Mouse (Mus musculus) olfactory bulb, adult 2 months (tissue): ENCODE results near the gene Mthfd1l. TPM values are rescaled to one million over a fixed set of nuclear protein-coding genes. Genes with fewer than 3 reads are reported as not detected.
"Not testable (repeated sequence)": the region's sequence is repeated elsewhere in the genome, so short reads cannot be mapped to it uniquely, and the experiment has no call there.

Experiments
- H3K27ac ChIP-seq: fragments of 200-500 bp; 2 replicates; pipeline ENCODE4 v1.5.1; 2012; ENCODE audit warnings: low read depth, low read length; ENCODE audit not compliant: insufficient read depth
- H3K4me1 ChIP-seq: fragments of 200-500 bp; 2 replicates; pipeline ENCODE4 v1.6.1; 2012; ENCODE audit warnings: low read length; ENCODE audit not compliant: control insufficient read depth, insufficient read depth
- H3K4me3 ChIP-seq: fragments of 200-500 bp; 2 replicates; pipeline ENCODE4 v1.5.1; 2012; ENCODE audit warnings: mild to moderate bottlenecking, low read depth, low read length, moderate library complexity; ENCODE audit not compliant: insufficient read depth
- CTCF ChIP-seq: fragments of 200-500 bp; IDR thresholded peaks from 2 replicates; pipeline ENCODE4 v1.5.1; 2012; ENCODE audit warnings: low read depth, mild to moderate bottlenecking, low read length, moderate library complexity; ENCODE audit not compliant: insufficient read depth
- POLR2A ChIP-seq: fragments of 200-500 bp; IDR thresholded peaks from 2 replicates; pipeline ENCODE4 v1.6.1; 2012; ENCODE audit warnings: mild to moderate bottlenecking, low read depth, low read length, moderate library complexity; ENCODE audit not compliant: insufficient read depth
- WGBS: fragments of 180-500 bp; shearing (Covaris S2); methylation state at CpG from one replicate; pipeline ENCODE4 v1.1.7; 2018; 5-methylcytosine and 5-hydroxymethylcytosine counted together
- polyA plus RNA-seq: library from polyadenylated mRNA; stranded (reverse); fragments of >200 nt; gene quantifications from 2 replicates; pipeline ENCODE4 v1.2.4, GENCODE M21; 2012; ENCODE audit warnings: low replicate concordance; ENCODE audit not compliant: missing spikeins, insufficient read depth, insufficient read length

Mthfd1l gene
- polyA plus RNA-seq, 1 experiment = not detected

DNA sequence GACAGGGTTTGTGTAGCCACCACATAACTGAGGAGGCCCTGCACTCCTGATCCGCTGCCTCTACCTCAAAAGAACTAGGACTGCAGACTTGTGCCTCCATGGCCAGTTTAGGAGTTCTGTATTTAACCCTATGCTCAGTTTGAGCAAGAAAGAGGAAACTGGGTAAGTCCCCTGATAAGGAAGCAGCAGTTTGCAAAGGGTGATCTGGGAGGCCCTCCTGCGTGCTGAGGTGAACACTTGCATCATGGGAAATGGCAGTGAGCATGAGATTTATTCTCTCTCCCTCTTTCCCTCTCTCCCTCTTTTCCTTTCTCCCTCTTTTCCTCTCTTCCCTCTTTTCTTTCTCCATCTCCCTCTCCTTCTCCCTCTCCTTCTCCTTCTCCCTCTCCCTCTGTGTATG lies 209.5 kb downstream of the Mthfd1l start:
- no peaks in the 10 kb centered on the region for H3K4me1 ChIP-seq
- no peak overlapping the region for H3K27ac ChIP-seq
- H3K4me3 ChIP-seq = no peak overlapping the region
- 96% methylated on average over 2 of the region's 2 CpGs for WGBS
- TF ChIP-seq POLR2A (no peak), CTCF (no peak)

DNA sequence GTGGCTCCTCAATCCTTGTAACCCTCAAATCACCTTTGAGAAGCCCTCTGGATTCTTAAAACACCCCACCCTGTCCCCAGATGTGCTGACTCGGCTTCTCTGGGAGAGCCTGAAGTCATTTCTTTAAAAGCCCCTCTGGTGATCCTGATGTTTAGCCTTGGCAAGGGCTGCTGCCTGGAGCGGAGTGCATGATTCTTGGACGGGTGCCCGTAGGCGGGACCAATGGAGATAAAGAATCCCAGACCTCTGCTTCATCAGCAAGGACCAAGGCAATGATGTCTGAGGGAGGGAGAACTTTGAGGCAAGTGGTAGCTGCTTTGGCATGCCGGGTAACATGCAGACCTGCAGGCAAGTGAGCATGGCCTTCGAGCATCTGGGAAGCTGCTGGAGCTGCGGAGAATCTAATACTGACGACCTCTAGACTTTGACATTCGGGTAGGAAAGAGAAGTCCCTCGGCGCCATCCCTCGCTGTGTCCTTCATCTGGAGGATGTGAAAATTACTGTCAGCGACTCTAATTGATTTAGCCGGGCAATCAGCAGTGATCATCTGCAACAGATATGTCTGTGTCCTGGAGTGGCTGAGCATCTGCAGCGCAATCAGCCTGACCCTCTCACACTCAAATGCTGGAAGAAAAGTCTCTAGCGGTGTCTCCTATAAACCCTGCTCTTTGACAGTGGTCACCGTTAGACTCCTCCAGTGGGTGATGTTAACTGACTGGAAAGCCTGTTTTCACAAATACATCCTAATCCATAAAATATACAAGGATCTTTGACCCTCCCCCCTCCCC lies 215.9 kb downstream of the Mthfd1l start:
- WGBS = 72% methylated on average over 18 of the region's 18 CpGs
- TF ChIP-seq CTCF = no peak
- TF ChIP-seq POLR2A = no peak
- Histone ChIP-seq H3K27ac (no peak overlapping the region), H3K4me3 (no peak overlapping the region), H3K4me1 (no peaks in the 10 kb centered on the region)

DNA sequence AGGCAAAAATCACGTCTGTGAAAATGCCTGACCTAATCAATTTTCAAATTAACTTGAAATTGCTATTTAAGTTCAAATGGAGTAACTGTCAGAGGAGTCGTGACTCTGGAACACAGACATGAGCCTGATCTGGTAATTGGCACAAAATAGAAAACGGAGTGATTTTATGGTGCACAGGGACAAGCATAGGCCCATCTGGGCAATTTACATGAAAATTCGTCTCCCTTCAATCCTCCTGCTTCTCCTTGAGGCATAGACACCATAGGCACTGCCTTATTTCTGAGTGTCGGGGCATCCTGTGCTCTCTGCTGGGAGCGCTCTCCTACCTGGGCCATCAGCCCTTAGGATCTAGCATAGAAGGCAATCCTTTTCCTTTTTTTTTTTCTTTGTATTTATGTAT lies 216.5 kb downstream of the Mthfd1l start:
- 75% methylated on average over 6 of the region's 6 CpGs for WGBS
- no peak overlapping the region for H3K4me3 ChIP-seq
- TF ChIP-seq POLR2A (no peak), CTCF (no peak)
- H3K27ac ChIP-seq = no peak overlapping the region
- no peaks in the 10 kb centered on the region for H3K4me1 ChIP-seq

DNA sequence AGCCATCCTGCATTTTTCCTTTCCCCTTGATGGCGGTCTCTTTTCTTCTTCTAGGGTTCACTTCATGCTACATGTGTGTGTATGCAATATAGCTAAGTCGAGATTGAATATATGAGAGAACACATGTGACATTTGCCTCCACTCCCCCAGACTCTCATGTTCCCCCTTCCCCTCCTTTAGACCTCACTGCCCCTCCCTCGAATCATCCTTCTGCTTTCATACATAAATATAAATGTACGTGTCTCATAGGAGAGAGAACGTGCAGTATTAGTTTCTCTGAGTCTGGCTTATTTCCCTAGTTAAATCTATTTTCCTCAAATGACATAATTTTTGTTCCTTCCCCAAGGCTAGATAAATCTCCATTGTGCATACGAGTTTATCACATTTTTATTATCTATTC lies 226.1 kb downstream of the Mthfd1l start:
- TF ChIP-seq CTCF = no peak
- no peak for TF ChIP-seq POLR2A
- H3K4me3 ChIP-seq = no peak overlapping the region
- no peak overlapping the region for H3K27ac ChIP-seq
- 88% methylated on average over 6 of the region's 6 CpGs for WGBS
- no peaks in the 10 kb centered on the region for H3K4me1 ChIP-seq

DNA sequence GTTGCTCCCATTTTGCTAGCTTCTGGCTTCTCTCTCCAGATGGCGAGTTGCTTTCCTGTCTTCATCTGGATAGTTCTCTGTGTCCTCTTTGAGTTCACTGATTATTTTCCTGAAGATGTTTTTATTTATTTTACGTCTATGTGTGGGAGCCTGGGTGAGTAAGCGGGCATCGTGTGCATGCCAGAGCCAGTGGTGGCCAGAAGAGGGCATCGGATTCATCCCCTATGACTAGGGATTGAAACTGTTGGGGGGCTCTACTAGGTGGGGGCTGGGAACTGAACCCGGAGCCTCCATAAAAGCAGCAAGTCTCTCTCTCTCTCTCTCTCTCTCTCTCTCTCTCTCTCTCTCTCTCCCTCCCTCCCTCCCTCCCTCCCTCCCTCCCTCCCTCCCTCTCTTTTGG lies 227.0 kb downstream of the Mthfd1l start:
- WGBS = 90% methylated on average over 6 of the region's 6 CpGs

DNA sequence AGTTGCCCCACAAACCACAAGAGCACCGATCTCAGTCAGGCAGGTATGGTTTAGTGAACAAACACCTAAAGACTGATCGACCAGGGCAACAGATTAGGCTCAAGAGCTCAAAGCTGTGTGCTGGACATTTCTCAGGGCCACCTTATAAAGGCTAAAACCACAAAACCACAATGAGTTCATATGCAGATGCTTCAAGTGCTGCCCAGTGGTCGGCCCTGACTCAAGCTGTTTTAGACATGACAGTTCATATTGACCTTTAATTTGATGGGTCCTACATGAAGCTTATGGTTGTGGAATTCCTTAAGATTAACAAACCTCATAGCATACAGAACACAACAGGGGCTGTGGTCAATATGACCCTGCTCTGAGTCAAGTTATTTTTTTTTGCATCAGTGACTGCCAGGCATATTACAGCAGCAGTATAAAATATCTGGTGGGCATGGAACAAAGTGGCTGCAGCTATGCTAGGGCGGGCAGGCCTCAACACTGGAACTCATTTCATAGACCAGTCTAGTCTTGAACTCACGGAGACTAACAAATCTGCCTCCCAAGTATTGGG lies 227.7 kb downstream of the Mthfd1l start:
- H3K4me1 ChIP-seq = no peaks in the 10 kb centered on the region
- H3K27ac ChIP-seq = no peak overlapping the region
- no peak overlapping the region for H3K4me3 ChIP-seq
- TF ChIP-seq CTCF (no peak), POLR2A (no peak)
- 93% methylated on average over 5 of the region's 5 CpGs for WGBS

More for the DNA sequence above, 227.0 kb downstream of the Mthfd1l start:
- Histone ChIP-seq H3K4me3 (no peak overlapping the region), H3K4me1 (no peaks in the 10 kb centered on the region), H3K27ac (no peak overlapping the region)
- TF ChIP-seq CTCF = no peak
- no peak for TF ChIP-seq POLR2A

DNA sequence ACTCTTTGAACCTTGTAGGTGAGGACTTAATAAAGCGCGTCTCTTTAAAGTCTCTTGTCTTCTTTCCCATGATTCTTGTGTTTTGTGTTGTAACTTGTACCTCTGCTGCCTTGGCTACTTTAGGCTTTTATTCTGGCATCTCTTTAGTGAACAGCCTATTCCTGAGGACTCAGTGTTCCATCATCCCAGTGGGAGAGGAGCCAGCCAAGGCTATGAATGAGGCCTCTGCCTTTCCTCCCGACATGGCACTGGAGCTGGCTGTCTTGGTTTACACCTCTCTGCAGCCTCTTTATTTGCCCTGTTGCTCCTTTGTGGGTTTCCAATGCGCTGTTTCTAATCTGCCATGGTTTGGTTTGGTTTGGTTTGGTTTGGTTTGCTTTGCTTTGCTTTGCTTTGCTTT lies 228.2 kb downstream of the Mthfd1l start:
- 84% methylated on average over 4 of the region's 4 CpGs for WGBS
- Histone ChIP-seq H3K27ac (no peak overlapping the region), H3K4me1 (no peaks in the 10 kb centered on the region), H3K4me3 (no peak overlapping the region)
- TF ChIP-seq CTCF (no peak), POLR2A (no peak)

DNA sequence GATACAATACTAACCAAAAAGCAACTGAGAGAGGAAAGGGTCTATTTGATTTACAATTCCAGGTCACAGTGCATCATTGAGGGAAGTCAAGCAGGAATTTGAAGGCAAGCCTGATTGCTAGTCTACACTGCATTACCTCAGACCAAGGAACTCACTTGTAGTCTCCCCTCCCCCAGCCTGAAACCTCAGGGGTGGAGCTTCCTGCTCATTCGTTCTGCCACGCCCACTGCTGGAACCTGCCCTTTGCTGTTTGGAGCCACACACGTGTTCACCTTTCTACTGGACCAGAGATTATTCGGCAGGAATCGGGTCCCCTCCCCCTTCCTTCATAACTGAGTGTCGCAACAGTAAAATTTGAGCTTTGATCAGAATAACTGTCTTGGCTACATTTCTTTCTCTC lies 230.7 kb downstream of the Mthfd1l start:
- not testable (repeated sequence) for H3K4me3 ChIP-seq, H3K4me1 ChIP-seq, H3K27ac ChIP-seq
- 74% methylated on average over 6 of the region's 6 CpGs for WGBS

DNA sequence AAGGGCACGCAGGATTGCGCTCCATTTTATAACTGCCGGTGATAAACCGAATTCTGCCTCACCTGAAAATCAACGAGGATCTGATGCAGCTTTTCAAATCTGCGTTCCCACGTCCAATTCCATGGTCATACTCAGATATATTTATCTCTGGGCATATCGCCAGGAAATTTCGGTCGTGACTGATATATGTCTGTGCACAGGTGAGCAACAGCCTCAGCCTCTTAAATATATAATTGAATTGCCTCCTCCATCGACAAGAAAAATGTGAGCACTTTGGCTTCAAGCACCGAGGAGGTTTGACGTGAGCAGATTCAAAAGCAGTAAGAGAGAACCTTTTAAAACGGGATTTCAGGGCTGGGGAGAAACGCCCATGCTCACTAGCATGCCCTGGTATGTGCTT lies 236.1 kb downstream of the Mthfd1l start:
- WGBS = 84% methylated on average over 15 of the region's 15 CpGs
- TF ChIP-seq CTCF = no peak
- TF ChIP-seq POLR2A = no peak
- 0 out of 2 replicates have a peak, but pooled peaks cover 6% of the 10 kb centered on the region for H3K4me1 ChIP-seq
- no peak overlapping the region for H3K4me3 ChIP-seq
- no peak overlapping the region for H3K27ac ChIP-seq
